Mouse (Mus musculus) heart, embryonic 10.5 days (tissue): ENCODE results near the gene Pcnx2. TPM values are rescaled to one million over a fixed set of nuclear protein-coding genes. Genes with fewer than 3 reads are reported as not detected.
A peak's percentile ranks its signal among the peaks of the same experiment; 100 is the strongest.

Source experiments
- DNase-seq: peaks from one replicate; pipeline ENCODE4 v3.0.0-alpha.2; 2017; ENCODE audit warnings: low spot score
- H3K27ac ChIP-seq: fragments of 300-500 bp; sonication (generic); 2 replicates; pipeline ENCODE4 v1.5.1; 2016; ENCODE audit warnings: mild to moderate bottlenecking
- H3K27me3 ChIP-seq: fragments of 300-500 bp; sonication (generic); 2 replicates; pipeline ENCODE4 v1.6.1; 2016; ENCODE audit warnings: mild to moderate bottlenecking; ENCODE audit not compliant: poor library complexity, insufficient read depth, severe bottlenecking
- H3K36me3 ChIP-seq: fragments of 300-500 bp; sonication (generic); 2 replicates; pipeline ENCODE4 v1.6.1; 2016; ENCODE audit warnings: mild to moderate bottlenecking, moderate library complexity
- H3K4me1 ChIP-seq: fragments of 300-500 bp; sonication (generic); 2 replicates; pipeline ENCODE4 v1.6.1; 2016; ENCODE audit warnings: mild to moderate bottlenecking
- H3K4me3 ChIP-seq: fragments of 300-500 bp; sonication (generic); 2 replicates; pipeline ENCODE4 v1.5.1; 2016; ENCODE audit warnings: mild to moderate bottlenecking, moderate library complexity
- H3K9me3 ChIP-seq: fragments of 300-500 bp; sonication (generic); 2 replicates; pipeline ENCODE4 v1.6.1; 2016; ENCODE audit warnings: mild to moderate bottlenecking, moderate library complexity
- WGBS: fragments of 180-500 bp; shearing (Covaris S2); methylation state at CpG from one replicate; pipeline ENCODE4 v1.1.7; 2016; 5-methylcytosine and 5-hydroxymethylcytosine counted together
- polyA plus RNA-seq: library from polyadenylated mRNA; unstranded; fragments of >200 nt; fragmentation: Nextera tagmentation; extraction: Ambion mirVana; gene quantifications from 2 replicates; pipeline ENCODE4 v1.2.1, GENCODE M21; 2016

Pcnx2 gene
- polyA plus RNA-seq, 1 experiment from 2014 or later, result 0.44 TPM

DNA sequence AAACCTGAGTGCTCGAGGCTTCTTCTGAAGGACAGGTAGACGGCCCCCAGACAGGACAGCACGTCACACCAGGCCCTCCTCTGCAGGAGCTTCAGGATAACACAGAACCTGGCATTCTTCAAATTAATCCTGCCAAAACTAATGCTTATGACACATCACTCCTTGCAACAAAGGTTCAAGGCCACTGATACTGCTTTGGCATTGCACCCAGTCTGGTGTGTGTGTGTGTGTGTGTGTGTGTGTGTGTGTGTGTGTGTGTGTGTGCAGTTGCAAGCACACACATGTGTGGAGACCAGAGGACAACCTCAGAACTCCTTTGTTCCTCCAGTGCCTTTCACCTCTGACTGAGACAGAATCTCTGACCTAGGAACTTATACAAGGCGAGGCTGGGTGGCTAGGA, 15.1 kb upstream of the Pcnx2 start:
- 79% methylated on average over 4 of the region's 4 CpGs for WGBS
- Histone ChIP-seq H3K9me3 (no peaks in the 10 kb centered on the region), H3K27me3 (peaks cover 67% of the 10 kb centered on the region), H3K36me3 (no peaks in the 10 kb centered on the region), H3K27ac (no peak overlapping the region), H3K4me1 (peaks cover 26% of the 10 kb centered on the region), H3K4me3 (no peak overlapping the region)
- no peak for DNase-seq

GRCm38 (mm10) chr8:125911229-125911580, 13.1 kb upstream of the Pcnx2 start:
- no peaks in the 10 kb centered on the region for H3K9me3 ChIP-seq
- peak overlapping the region; percentile 62; the same call in 1 of the 2 replicates for H3K27ac ChIP-seq
- peaks cover 18% of the 10 kb centered on the region for H3K4me1 ChIP-seq
- H3K27me3 ChIP-seq, result peaks cover 81% of the 10 kb centered on the region
- peak overlapping the region; percentile 75 for H3K4me3 ChIP-seq
- H3K36me3 ChIP-seq, result no peaks in the 10 kb centered on the region
- no peak for DNase-seq
- 5% methylated on average over 31 of the region's 31 CpGs for WGBS

- H3K4me1 ChIP-seq, result peaks cover 18% of the 10 kb centered on the region
- peaks cover 81% of the 10 kb centered on the region for H3K27me3 ChIP-seq
- WGBS, result under 1% methylated on average over 93 of the region's 93 CpGs
- peak within 1 kb of the TSS; percentile 62 for H3K27ac ChIP-seq
- peak within 1 kb of the TSS; percentile 75 for H3K4me3 ChIP-seq
- DNase-seq, result no peak
- no peaks in the 10 kb centered on the region for H3K36me3 ChIP-seq
- H3K9me3 ChIP-seq, result no peaks in the 10 kb centered on the region
Measured at GRCm38 (mm10) chr8:125910365-125911228, 12.5 kb upstream of the Pcnx2 start, which contains the start of gene Map3k21. Gene Map3k21 (plus strand): TSS chr8:125910450.

GRCm38 (mm10) chr8:125909661-125910364, 11.7 kb upstream of the Pcnx2 start:
- Histone ChIP-seq H3K9me3 (no peaks in the 10 kb centered on the region), H3K4me3 (peak overlapping the region; percentile 75), H3K36me3 (no peaks in the 10 kb centered on the region), H3K4me1 (peaks cover 18% of the 10 kb centered on the region), H3K27me3 (peaks cover 77% of the 10 kb centered on the region), H3K27ac (peak overlapping the region; percentile 62)
- DNase-seq, result no peak
- WGBS, result 4% methylated on average over 30 of the region's 30 CpGs

- peaks cover 59% of the 10 kb centered on the region for H3K27me3 ChIP-seq
- no peak for DNase-seq
- H3K27ac ChIP-seq, result no peak overlapping the region
- 66% methylated on average over 2 of the region's 2 CpGs for WGBS
- no peaks in the 10 kb centered on the region for H3K36me3 ChIP-seq
- H3K4me1 ChIP-seq, result peaks cover 21% of the 10 kb centered on the region
- H3K4me3 ChIP-seq, result no peak overlapping the region
- no peaks in the 10 kb centered on the region for H3K9me3 ChIP-seq
Measured at GRCm38 (mm10) chr8:125907311-125907710, 9.2 kb upstream of the Pcnx2 start.

GRCm38 (mm10) chr8:125905341-125905740, 7.2 kb upstream of the Pcnx2 start:
- H3K36me3 ChIP-seq, result no peaks in the 10 kb centered on the region
- H3K4me3 ChIP-seq, result no peak overlapping the region
- H3K9me3 ChIP-seq, result no peaks in the 10 kb centered on the region
- WGBS, result 66% methylated on average over 2 of the region's 2 CpGs
- H3K27ac ChIP-seq, result no peak overlapping the region
- peaks cover 11% of the 10 kb centered on the region for H3K4me1 ChIP-seq
- no peak for DNase-seq
- peaks cover 40% of the 10 kb centered on the region for H3K27me3 ChIP-seq

DNA sequence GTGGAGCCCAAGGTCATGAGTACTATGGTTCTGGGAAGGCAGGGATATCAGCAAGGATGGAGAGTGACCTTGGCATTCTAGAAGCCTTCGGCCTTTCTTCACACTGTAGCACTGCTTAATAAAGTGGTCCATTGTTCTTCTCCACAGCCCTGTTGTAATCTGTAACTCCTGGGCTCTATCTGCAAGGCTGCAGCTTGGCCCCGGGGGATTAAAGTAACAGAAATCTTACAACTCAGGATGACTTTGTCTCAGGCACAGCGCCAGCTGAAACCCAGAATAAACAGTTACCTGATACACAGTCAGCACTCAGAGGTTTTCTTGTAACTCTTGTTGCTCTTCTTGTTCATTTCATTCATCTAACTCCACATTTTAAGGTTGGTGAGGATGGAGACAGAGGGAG, 4.4 kb upstream of the Pcnx2 start:
- WGBS, result 24% methylated on average over 3 of the region's 3 CpGs
- H3K4me1 ChIP-seq, result peaks cover 11% of the 10 kb centered on the region
- DNase-seq, result no peak
- H3K4me3 ChIP-seq, result no peak overlapping the region
- H3K27ac ChIP-seq, result no peak overlapping the region; the same call in 1 of the 2 replicates
- H3K9me3 ChIP-seq, result no peaks in the 10 kb centered on the region
- H3K27me3 ChIP-seq, result peaks cover 29% of the 10 kb centered on the region
- H3K36me3 ChIP-seq, result no peaks in the 10 kb centered on the region

GRCm38 (mm10) chr8:125901167-125901566, 3.0 kb upstream of the Pcnx2 start:
- Histone ChIP-seq H3K36me3 (no peaks in the 10 kb centered on the region), H3K27me3 (peaks cover 32% of the 10 kb centered on the region), H3K9me3 (no peaks in the 10 kb centered on the region), H3K4me1 (peaks cover 11% of the 10 kb centered on the region), H3K4me3 (no peak overlapping the region), H3K27ac (no peak overlapping the region)
- no peak for DNase-seq
- 31% methylated on average over 2 of the region's 2 CpGs for WGBS

DNA sequence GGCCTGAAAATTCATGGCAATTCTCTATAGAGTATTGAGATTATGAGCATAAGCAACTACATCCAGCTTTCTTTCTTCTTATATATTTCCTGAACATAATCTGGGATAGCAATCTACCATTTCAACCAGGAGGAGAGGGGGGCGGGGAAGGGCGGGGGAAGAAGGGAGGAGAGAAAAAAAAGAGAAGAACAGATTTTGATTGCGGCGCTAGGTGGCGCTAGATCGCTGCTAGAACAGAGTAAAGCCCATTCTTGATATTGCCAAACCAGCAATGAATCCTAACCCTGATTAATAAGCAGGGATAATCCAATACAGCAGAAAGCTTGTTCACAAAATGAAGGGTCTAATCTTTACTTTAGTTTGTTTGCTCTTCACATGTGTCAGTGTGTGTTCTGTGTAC, 782 bp upstream of the Pcnx2 start:
- Histone ChIP-seq H3K27me3 (peaks cover 51% of the 10 kb centered on the region), H3K27ac (no peak overlapping the region), H3K36me3 (no peaks in the 10 kb centered on the region), H3K4me3 (no peak overlapping the region), H3K4me1 (peaks cover 11% of the 10 kb centered on the region), H3K9me3 (no peaks in the 10 kb centered on the region)
- DNase-seq, result no peak
- 0% methylated on average over 6 of the region's 6 CpGs for WGBS

- WGBS, result 56% methylated on average over 11 of the region's 11 CpGs
- Histone ChIP-seq H3K4me3 (no peak overlapping the region), H3K27me3 (peaks cover 48% of the 10 kb centered on the region), H3K4me1 (peaks cover 9% of the 10 kb centered on the region), H3K27ac (no peak overlapping the region), H3K36me3 (no peaks in the 10 kb centered on the region), H3K9me3 (no peaks in the 10 kb centered on the region)
- no peak for DNase-seq
Measured at GRCm38 (mm10) chr8:125897388-125897787, 729 bp downstream of the Pcnx2 start.

DNA sequence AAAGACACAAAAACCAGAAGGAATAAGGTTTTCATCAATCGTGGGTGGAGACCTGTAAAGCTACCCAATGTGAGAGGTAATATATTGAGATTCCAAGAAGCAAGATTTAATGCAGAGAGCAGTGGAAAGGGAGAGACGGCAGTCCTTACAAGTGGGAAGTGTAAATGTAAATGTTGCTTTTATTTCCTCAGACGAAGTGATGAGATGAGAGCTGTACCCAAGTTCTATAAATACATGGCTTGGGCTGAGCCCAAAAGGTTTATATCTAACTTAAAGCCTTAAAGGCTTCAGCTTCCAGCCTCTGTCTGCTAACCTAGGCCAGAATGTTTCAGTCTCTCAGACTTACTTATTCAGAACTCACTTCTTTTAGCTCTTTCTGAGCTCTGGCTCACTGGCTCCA, 8.2 kb downstream of the Pcnx2 start:
- Histone ChIP-seq H3K4me3 (no peak overlapping the region), H3K27me3 (peaks cover 8% of the 10 kb centered on the region), H3K4me1 (peaks cover 5% of the 10 kb centered on the region), H3K9me3 (no peaks in the 10 kb centered on the region; the same call in 1 of the 2 replicates), H3K36me3 (no peaks in the 10 kb centered on the region), H3K27ac (no peak overlapping the region)
- 82% methylated on average over 3 of the region's 3 CpGs for WGBS
- DNase-seq, result no peak

DNA sequence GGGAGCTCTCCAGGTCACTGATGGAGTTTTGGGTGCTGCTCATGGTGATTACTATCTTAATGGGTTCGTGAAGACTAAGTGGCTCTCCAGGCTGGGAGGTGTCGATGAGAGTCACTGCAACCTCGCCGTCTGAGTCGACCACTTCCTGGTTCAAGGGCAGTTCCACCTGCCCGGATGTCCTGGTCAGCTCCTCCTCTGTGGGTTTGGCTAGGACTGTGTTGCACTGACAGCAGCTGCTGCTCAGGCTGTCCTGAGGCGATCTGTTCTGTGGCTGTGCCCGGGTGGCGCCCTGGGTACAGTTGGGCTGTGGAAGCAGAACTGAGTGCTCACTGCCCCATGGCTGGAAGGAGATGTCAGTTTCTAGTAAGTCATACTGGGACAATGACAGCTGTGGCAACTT, 10.6 kb downstream of the Pcnx2 start:
- Histone ChIP-seq H3K4me1 (peaks cover 5% of the 10 kb centered on the region), H3K36me3 (no peaks in the 10 kb centered on the region), H3K27me3 (no peaks in the 10 kb centered on the region), H3K9me3 (no peaks in the 10 kb centered on the region; the same call in 1 of the 2 replicates), H3K27ac (no peak overlapping the region), H3K4me3 (no peak overlapping the region)
- 69% methylated on average over 9 of the region's 9 CpGs for WGBS
- no peak for DNase-seq

DNA sequence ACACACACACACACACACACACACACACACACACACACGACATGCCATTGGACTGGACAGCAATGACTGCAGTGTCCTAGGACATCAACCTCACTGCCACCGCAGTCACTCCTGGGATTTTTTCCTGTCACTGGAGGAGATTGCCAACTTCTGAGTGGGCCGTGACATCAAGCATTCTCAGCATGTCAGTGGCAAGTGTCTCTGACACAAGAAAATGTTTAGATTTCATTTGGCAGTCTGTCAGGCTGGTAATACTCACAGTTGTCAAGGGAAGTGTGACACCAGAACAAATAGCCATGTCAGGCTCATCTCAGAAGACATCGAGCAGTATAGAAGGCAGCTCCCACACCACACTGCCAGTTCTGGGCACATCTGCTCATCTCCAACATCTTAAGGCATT, 17.7 kb downstream of the Pcnx2 start:
- no peak for DNase-seq
- Histone ChIP-seq H3K36me3 (no peaks in the 10 kb centered on the region), H3K4me1 (peaks cover 16% of the 10 kb centered on the region), H3K27ac (no peak overlapping the region), H3K9me3 (no peaks in the 10 kb centered on the region; the same call in 1 of the 2 replicates), H3K27me3 (no peaks in the 10 kb centered on the region), H3K4me3 (no peak overlapping the region)
- WGBS, result 62% methylated on average over 4 of the region's 4 CpGs
